Mouse (Mus musculus) ovary, postnatal 36 days (tissue): ENCODE results near the gene Acat1.
A peak's percentile ranks its signal among the peaks of the same experiment; 100 is the strongest.

Experiments used
- DNase-seq: peaks from one replicate; pipeline ENCODE4 v3.0.0; 2022; ENCODE audit warnings: low spot score, mixed read lengths

Gene Acat1

DNA sequence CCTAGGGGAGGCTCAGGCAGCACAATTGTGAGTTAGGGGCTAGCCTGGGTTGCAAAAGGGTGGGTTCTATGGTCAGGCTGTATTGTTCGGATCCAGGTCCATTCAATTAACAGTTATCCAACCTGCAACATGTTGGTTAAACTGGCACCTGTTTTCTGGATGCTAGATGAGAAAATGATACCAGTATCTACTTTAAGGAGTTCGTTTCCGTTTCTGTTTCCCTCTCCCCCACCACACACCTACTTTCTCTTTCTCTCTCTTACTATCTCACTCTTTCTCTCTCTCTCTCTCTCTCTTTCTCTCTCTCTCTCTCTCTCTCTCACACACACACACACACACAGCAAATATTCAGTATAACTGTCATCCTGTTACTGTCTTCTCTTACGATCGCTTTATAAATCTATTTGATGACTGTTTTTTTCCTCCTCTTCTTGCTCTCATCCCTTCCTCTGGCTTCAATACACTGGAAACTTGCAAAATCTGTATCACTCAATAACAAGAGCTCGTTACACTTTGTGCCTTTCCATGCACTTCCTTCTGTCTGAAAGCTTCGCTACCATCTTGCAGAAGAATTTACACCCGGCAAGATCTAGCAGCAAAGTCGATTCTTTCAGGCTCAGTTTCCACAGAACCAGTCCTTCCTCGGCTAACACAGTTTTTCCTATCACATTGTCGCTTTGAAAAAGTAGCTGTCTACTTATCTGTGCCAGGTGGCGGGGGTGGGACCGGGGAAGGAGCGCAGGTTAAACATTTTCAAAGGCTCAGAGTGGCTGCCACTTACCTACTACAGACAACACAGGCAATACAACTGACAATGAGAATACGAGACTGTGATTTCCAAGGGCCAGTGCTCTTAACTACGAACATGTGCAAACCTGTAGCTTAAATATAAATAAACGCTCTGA lies 74.5 kb downstream of the Acat1 start:
- peak; percentile 4 for DNase-seq
